Mouse (Mus musculus): ENCODE data around the gene 1810055G02Rik.

1810055G02Rik gene

GRCm38 (mm10) chr19:3708078-3709012 is at the start of gene 1810055G02Rik:
Gene 1810055G02Rik, plus strand, starts transcription at chr19:3708293.
- peak; percentile 99 for DNase-seq (ENCODE audit: inconsistent ontology term)

- no peak for DNase-seq (ENCODE audit: inconsistent ontology term)
These were observed 42.6 kb upstream of the 1810055G02Rik start for GRCm38 (mm10) chr19:3665510-3665909.

- DNase-seq (ENCODE audit: inconsistent ontology term), result peak; percentile 43
These were observed 41.5 kb upstream of the 1810055G02Rik start for GRCm38 (mm10) chr19:3666632-3667031.

- DNase-seq (ENCODE audit: inconsistent ontology term), result no peak
These were observed 40.8 kb upstream of the 1810055G02Rik start for GRCm38 (mm10) chr19:3667155-3667895.

GRCm38 (mm10) chr19:3667979-3668378 is 40.1 kb upstream of the 1810055G02Rik start:
- no peak for DNase-seq (ENCODE audit: inconsistent ontology term)

- no peak for DNase-seq (ENCODE audit: inconsistent ontology term)
These were observed 39.5 kb upstream of the 1810055G02Rik start for GRCm38 (mm10) chr19:3668551-3668950.

GRCm38 (mm10) chr19:3669100-3669499 is 39.0 kb upstream of the 1810055G02Rik start:
- peak; percentile 61 for DNase-seq (ENCODE audit: inconsistent ontology term)

- DNase-seq (ENCODE audit: inconsistent ontology term), result no peak
These were observed 34.9 kb upstream of the 1810055G02Rik start for GRCm38 (mm10) chr19:3673149-3673548.

GRCm38 (mm10) chr19:3674122-3674855 is 33.8 kb upstream of the 1810055G02Rik start:
- DNase-seq (ENCODE audit: inconsistent ontology term), result peak; percentile 41

- DNase-seq (ENCODE audit: inconsistent ontology term), result no peak
These were observed 27.4 kb upstream of the 1810055G02Rik start for GRCm38 (mm10) chr19:3680732-3681131.

GRCm38 (mm10) chr19:3681310-3681934 is 26.7 kb upstream of the 1810055G02Rik start:
- peak; percentile 89 for DNase-seq (ENCODE audit: inconsistent ontology term)

GRCm38 (mm10) chr19:3684414-3684813 is 23.7 kb upstream of the 1810055G02Rik start:
- peak; percentile 32 for DNase-seq (ENCODE audit: inconsistent ontology term)

- DNase-seq (ENCODE audit: inconsistent ontology term), result peak; percentile 39
These were observed 23.0 kb upstream of the 1810055G02Rik start for GRCm38 (mm10) chr19:3684957-3685580.

GRCm38 (mm10) chr19:3685611-3686214 is 22.4 kb upstream of the 1810055G02Rik start:
- DNase-seq (ENCODE audit: inconsistent ontology term), result peak; percentile 53

GRCm38 (mm10) chr19:3686215-3686894 is 21.7 kb upstream of the 1810055G02Rik start, which contains the start of gene Lrp5:
Gene Lrp5, minus strand, starts transcription at chr19:3686564.
- DNase-seq (ENCODE audit: inconsistent ontology term), result peak; percentile 58

- no peak for DNase-seq (ENCODE audit: inconsistent ontology term)
These were observed 20.4 kb upstream of the 1810055G02Rik start for GRCm38 (mm10) chr19:3687676-3688171.

GRCm38 (mm10) chr19:3691337-3691736 is 16.8 kb upstream of the 1810055G02Rik start:
- DNase-seq (ENCODE audit: inconsistent ontology term), result no peak

- no peak for DNase-seq (ENCODE audit: inconsistent ontology term)
These were observed 15.5 kb upstream of the 1810055G02Rik start for GRCm38 (mm10) chr19:3692414-3693145.

- no peak for DNase-seq (ENCODE audit: inconsistent ontology term)
These were observed 13.6 kb upstream of the 1810055G02Rik start for GRCm38 (mm10) chr19:3694476-3694875.

Data from Muller cell, postnatal 12 days (primary cell).